Mouse (Mus musculus) induced T-regulatory cell, adult 2 months (primary cell): ENCODE data around the gene Ehd2.

Experiments
- DNase-seq: peaks from one replicate; pipeline ENCODE4 v3.0.0-alpha.2; 2012; ENCODE audit warnings: low read depth

Gene Ehd2

GRCm38 (mm10) chr7:15975451-15975850 lies 8.1 kb upstream of the Ehd2 start:
- no peak for DNase-seq

DNA sequence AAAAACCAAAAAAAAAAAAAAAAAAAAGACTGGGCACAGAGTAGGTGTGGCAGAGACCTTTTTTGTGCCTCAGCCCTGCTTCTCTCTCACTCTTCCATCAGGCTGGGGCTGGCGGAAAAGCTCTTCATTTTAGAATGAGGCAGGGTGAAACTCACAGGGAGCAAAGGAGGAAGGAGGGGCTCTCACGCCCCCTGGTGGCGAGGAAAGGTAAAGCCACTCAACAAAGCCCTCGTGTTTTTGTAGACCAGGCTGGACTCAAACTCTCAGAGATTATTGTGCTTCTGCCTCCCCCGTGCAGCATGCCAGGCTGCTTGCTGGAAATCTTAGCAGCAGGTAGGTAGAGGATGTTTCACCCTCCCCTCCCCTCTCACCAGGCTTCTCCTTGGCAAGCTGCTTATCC lies 7.3 kb upstream of the Ehd2 start:
- DNase-seq, result peak; percentile 81

- no peak for DNase-seq
Measured at GRCm38 (mm10) chr7:15972247-15972646, 4.9 kb upstream of the Ehd2 start.

- peak; percentile 52 for DNase-seq
Measured at GRCm38 (mm10) chr7:15969674-15970073, 2.3 kb upstream of the Ehd2 start.

DNA sequence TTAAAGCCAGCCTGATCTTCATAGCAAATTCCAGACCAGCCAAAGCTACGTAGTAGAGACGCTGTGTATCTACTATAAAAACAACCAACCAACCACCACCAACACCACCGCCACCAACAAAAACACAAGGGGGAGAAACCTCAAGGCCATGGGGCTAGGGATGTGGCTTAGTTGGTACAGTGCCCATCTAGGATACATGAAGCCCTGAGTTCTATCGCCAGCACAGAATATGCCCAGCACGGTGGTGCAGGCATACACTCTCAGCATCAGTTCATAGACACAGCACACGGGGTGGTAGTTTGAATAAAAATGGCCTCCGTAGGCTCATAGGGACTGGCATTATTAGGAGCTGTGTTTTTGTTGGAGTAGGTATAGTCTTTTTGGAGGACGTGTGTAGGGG lies 955 bp upstream of the Ehd2 start:
- DNase-seq, result no peak

GRCm38 (mm10) chr7:15966489-15966888 lies 878 bp downstream of the Ehd2 start:
- DNase-seq, result no peak

- no peak for DNase-seq
Measured at GRCm38 (mm10) chr7:15963798-15964652, 3.3 kb downstream of the Ehd2 start.

DNA sequence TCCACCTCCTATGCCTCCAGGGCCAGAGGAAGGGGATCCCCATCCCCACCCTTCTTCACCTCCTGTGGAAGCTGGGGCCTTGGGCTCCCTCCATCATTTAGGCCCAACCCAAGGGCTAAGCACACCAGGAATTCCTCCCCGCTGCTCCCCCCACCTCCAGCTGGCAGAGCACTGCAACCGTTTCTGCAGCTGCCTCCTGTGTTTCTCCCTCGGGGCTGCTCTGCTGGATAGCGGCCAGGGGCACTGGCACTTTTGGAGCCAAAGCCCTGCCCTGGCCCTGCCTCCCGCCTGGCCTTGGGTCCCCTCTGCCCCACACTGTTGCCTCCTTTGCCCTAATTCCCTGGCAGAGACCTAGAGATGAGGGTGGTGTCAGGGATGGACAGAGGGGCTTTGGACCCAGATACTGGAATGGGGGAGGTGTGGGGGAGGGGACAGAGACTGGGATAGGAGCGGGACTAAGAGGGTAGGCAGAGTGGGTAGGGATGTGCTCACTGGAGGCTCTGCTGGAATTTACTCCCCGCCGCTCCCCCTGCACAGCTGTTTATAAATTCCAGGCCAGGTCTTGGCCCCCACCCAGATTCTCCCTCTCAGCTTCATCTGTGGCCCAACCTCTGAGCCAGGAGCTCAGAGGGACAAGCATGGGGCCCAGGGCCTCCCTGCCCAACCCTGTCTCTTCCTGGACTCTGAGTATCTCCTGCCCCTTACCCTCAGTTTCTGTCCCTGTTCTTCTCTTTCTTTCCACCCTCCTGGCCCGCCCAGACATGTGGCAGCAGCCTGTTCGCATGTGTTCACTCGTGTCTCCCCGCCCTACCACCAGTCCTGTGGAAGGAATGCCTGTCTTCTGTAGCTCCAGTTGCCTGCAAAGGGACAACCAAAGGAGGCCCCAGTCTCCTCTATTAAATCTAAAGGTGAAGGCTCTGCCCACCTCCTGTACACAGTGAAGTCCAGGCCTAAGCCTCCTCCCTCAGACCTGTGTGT lies 4.8 kb downstream of the Ehd2 start:
- DNase-seq, result no peak

- DNase-seq, result no peak
Measured at GRCm38 (mm10) chr7:15961798-15962197, 5.6 kb downstream of the Ehd2 start.

- DNase-seq, result no peak
Measured at GRCm38 (mm10) chr7:15961239-15961638, 6.1 kb downstream of the Ehd2 start.

- no peak for DNase-seq
Measured at GRCm38 (mm10) chr7:15960691-15961090, 6.7 kb downstream of the Ehd2 start.

GRCm38 (mm10) chr7:15956143-15956542 lies 11.2 kb downstream of the Ehd2 start:
- DNase-seq, result no peak

DNA sequence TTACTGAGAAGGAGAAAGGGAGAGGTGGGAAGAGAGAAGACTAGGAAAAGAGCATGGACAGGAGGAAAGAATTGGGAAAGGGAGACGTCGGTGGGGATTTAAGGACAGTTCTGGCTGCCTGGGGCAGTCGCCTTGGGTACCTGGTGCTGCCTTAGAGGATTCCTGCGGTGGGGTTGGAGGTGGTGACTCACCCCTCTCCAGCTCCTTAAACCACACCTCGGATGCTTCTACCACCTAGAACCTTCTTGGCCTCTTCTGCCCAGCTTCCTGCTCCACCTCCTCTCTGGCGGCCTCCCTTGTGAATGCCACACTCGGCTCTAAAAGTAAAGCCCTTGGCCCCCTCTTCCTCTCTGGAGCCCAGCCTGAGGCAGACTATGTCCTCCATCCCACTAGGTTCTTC lies 11.9 kb downstream of the Ehd2 start:
- no peak for DNase-seq

DNA sequence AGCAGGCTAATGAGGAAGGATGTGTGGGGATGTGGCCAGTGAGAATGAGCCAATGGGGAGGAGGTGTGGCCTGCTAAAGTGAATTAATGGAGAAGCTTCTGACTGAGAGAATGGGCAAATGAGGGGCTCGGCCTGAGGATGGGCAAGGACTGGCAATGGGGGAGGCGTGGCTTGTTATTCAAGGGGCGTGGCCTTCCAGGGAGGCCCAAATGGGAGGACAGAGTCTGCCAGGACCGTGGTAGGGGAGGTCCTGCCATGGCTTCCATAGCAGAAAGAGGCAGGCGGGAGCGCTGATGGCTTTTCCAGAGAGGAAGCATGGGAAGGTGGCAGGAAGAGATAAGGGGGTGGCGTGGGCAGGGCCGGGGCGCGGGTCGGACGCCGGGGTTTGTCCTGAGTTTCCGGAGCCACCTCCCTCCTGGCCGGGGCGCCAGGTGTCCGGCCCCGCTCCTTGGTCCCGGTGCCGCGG lies 12.4 kb downstream of the Ehd2 start:
- DNase-seq, result no peak

DNA sequence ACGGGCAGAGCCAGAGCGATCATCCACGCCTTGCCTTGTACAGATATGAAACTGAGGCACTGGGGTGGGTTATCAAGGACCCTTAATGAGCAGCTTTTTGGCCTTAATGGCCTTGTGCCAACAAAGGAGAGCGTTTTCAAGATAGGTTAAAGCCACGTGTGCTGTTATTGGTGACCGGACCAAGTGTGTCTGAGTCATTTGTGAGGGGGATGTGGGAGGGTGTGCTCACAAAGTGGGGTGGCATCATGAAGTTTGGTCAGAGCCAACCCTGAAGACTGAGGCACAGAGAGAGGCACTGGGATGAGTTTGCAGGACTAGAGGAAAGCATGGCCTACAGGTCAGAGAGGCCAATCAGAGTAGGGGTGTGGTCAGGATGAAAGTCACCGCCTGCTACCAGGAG lies 12.9 kb downstream of the Ehd2 start:
- DNase-seq, result no peak

DNA sequence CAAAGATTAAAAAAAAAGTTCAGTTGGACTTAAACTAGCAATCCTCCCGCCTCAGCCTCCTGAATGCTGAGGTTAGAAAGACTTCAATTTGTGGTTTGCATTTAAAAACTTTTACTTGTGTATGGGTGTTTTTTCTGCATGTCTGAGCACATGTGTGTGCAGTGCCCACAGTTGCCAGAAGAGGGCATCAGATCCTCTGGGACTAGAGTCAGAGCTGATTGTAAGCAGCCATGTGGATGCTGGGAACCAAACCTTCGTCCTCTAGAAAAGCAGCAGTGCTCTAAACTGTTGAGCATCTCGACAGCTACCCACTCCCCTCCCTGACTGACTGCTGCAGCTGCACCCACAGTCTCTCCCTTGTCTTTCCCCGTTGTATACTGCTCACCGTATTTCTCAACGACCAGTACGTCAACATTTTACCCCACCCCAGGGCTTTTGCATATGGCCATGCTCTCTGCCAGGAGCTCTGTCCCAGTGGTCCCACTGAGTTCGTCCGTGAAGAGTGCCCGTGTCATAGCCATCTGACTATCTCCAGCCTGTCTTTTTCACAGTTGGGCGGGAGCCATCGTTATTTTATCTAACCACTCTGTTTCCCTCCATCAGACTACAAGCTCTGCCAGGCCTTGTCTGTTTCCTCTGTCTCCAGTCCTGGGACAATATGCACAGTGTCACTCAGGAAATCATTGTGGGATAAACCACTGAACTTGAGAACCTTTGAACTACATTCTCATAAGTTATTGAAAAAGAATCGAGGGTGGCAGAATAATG lies 13.9 kb downstream of the Ehd2 start:
- DNase-seq, result peak; percentile 68

DNA sequence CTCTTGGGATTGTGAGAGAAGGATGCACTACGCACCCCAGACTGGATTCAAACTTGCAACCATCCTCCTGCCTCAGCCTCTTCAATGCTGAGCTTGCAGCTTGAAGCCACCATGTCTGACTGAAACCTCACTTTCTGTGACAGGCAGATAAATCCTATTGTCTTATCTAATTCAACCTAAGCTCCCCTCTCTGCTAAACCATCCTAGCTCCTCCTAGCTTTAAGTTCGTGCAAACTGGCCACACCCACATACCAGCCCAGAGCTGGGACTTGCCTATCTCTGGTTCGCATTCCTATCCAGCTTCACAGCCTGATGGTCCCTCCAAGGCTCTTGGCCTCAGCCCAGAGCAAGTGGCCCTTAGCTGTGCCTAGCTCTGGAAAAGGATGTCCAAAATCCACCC lies 15.0 kb downstream of the Ehd2 start:
- no peak for DNase-seq

- no peak for DNase-seq
Measured at GRCm38 (mm10) chr7:15950008-15950407, 17.4 kb downstream of the Ehd2 start.

DNA sequence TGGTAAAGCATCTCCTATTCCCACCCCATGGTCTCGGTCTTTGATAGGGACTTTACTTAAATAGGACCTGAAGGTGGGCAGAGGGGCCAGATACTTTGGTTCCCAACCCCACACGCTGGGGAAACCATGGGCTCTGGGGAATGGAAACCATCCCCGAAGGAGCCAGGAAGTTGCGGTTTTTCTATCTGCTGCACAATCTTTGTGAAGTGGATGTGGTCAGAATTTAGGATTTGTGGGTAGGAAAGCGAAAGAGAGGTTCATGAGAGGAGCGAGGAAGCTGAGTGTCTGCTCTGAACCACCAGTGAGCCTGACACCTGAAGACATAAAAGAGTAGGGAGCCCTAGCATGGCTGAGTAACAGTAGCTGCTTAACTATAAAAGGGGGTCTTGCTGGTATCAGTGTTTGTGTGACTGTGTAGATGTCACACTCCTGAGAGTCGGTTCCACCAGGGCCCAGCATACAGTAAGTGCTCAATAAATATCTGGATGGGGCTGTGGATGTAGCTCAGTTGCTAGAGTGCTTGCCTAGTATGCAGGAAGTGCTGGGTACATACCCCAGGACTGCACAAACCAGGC lies 18.1 kb downstream of the Ehd2 start:
- DNase-seq, result peak; percentile 78

DNA sequence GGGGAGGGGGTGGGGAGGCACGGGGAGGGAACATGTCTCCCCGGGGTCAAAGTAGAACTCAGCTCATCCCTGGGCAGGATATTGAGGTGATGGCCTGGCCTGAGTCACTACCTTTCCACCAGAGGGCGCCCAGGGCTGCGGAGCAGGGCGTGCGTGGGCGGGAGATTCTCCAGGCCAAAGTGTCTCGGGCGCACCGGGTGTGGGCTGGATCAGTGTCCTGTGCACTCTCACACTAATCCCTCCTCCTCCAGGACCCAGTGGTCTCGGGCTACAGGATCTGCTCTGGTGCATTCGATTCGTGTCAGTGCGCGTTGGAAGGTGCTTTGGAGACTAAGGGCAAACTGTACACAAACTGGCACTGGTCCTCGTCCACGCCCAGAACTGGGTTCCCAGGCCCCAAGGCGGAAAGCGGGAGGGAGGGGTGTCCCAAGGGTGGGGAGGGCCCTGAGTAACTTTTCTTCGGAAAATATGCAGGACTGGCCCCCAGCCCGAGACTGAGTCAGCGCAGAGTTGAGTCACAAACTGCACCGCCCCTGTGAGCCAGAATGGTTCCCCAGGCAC lies 18.9 kb downstream of the Ehd2 start:
- DNase-seq, result peak; percentile 93

DNA sequence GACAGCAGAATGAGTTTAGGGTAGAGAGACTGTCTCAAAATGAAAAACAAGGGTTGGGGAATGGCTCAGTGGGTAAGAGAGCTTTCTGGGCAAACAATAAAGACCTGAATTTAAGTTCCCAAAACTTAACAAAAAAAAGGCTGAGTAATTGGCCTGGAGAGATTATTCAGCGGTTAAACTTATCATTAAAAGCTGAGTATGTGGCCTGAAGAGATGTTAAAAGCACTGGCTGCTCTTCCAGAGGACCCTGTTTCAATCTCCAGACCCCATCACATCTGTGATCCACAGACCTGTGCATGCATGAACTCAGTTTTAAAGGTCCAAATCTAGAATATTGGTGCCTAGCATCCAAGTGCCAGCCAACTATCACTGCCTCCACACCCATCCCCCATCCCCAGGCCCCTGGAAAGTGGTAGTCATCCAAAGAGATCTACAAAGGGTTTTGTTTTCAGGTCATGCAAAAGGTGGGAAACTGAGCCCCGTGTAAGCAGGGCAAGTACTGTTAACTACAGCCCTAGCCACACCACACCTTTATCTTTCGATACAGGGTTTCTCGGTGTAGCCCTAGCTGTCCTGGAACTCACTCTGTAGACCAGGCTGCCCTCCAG lies 19.6 kb downstream of the Ehd2 start:
- no peak for DNase-seq
